Mouse (Mus musculus) embryo, embryonic 11.5 days (tissue): Measurements from ENCODE around the gene Ush2a.

Source experiments
- DNase-seq: peaks from one replicate; pipeline ENCODE4 v3.0.0-alpha.2; 2012; ENCODE audit warnings: low read depth, low spot score

Gene Ush2a

GRCm38 (mm10) chr1:188387321-188387720 lies 125.5 kb downstream of the Ush2a start:
- no peak for DNase-seq

GRCm38 (mm10) chr1:188387820-188388471 lies 126.1 kb downstream of the Ush2a start:
- DNase-seq = no peak

- no peak for DNase-seq
These were observed 128.3 kb downstream of the Ush2a start for GRCm38 (mm10) chr1:188390080-188390479.

GRCm38 (mm10) chr1:188407176-188407575 lies 145.4 kb downstream of the Ush2a start:
- DNase-seq = no peak

GRCm38 (mm10) chr1:188407613-188408386 lies 146.0 kb downstream of the Ush2a start:
- DNase-seq = no peak

GRCm38 (mm10) chr1:188410547-188410946 lies 148.7 kb downstream of the Ush2a start:
- no peak for DNase-seq

- DNase-seq = no peak
These were observed 158.7 kb downstream of the Ush2a start for GRCm38 (mm10) chr1:188420543-188420942.

GRCm38 (mm10) chr1:188428172-188428571 lies 166.3 kb downstream of the Ush2a start:
- DNase-seq = no peak

- DNase-seq = no peak
These were observed 168.9 kb downstream of the Ush2a start for GRCm38 (mm10) chr1:188430689-188431088.

- DNase-seq = no peak
These were observed 186.1 kb downstream of the Ush2a start for GRCm38 (mm10) chr1:188447964-188448363.

- DNase-seq = no peak
These were observed 194.8 kb downstream of the Ush2a start for GRCm38 (mm10) chr1:188456466-188457175.

- DNase-seq = peak; percentile 23
These were observed 195.6 kb downstream of the Ush2a start for GRCm38 (mm10) chr1:188457221-188458008.

- DNase-seq = no peak
These were observed 199.4 kb downstream of the Ush2a start for GRCm38 (mm10) chr1:188461203-188461602.

- no peak for DNase-seq
These were observed 202.8 kb downstream of the Ush2a start for GRCm38 (mm10) chr1:188464653-188465052.

- DNase-seq = no peak
These were observed 206.6 kb downstream of the Ush2a start for GRCm38 (mm10) chr1:188468371-188468783.

- no peak for DNase-seq
These were observed 243.1 kb downstream of the Ush2a start for GRCm38 (mm10) chr1:188504958-188505357.

GRCm38 (mm10) chr1:188518792-188519191 lies 257.0 kb downstream of the Ush2a start:
- no peak for DNase-seq

- no peak for DNase-seq
These were observed 265.6 kb downstream of the Ush2a start for GRCm38 (mm10) chr1:188527451-188527850.

- no peak for DNase-seq
These were observed 267.8 kb downstream of the Ush2a start for GRCm38 (mm10) chr1:188529606-188530131.

- no peak for DNase-seq
These were observed 275.2 kb downstream of the Ush2a start for GRCm38 (mm10) chr1:188537021-188537420.

- DNase-seq = no peak
These were observed 277.8 kb downstream of the Ush2a start for GRCm38 (mm10) chr1:188539621-188540020.
